Mouse (Mus musculus) brain, embryonic 14.5 days (tissue): ENCODE measurements at regions not wholly inside any gene's neighbourhood (a gene's known extent, or its start where the extent isn't known, plus 50 kb on each side); places are given as distances from the start of the nearest gene placed in this dataset.

Experiments
- CTCF ChIP-seq: fragments of 200-500 bp; IDR thresholded peaks from 2 replicates; pipeline ENCODE4 v1.5.1; 2012; ENCODE audit warnings: inconsistent platforms, mild to moderate bottlenecking, moderate library complexity, borderline replicate concordance; ENCODE audit not compliant: insufficient read depth, insufficient read length; ENCODE audit errors: extremely low read depth
- POLR2A ChIP-seq: fragments of 200-500 bp; IDR thresholded peaks from 2 replicates; pipeline ENCODE4 v1.6.1; 2012; ENCODE audit warnings: mild to moderate bottlenecking, inconsistent platforms, borderline replicate concordance; ENCODE audit not compliant: poor library complexity, insufficient read depth, insufficient read length, severe bottlenecking; ENCODE audit errors: extremely low read depth

DNA sequence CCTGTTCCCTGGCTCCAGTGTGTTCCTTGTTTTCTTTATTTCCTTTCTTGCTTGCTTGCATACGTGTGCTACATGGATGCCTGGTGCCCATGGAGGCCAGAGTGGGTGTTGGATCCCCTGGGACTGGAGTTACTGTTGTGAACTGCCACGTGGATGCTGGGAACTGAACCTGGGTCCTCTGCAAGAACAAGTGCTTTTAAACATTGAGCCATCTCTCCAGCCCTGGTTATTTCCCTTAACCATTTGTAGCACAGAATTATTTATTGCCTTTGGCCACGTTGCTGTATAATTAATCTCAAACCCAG is 57.0 kb upstream of the Ugp2 start:
- TF ChIP-seq POLR2A (no peak), CTCF (no peak)
